Mouse (Mus musculus): ENCODE measurements around the gene Vwa3b.
A peak's percentile ranks its signal among the peaks of the same experiment; 100 is the strongest.

The Vwa3b gene

DNA sequence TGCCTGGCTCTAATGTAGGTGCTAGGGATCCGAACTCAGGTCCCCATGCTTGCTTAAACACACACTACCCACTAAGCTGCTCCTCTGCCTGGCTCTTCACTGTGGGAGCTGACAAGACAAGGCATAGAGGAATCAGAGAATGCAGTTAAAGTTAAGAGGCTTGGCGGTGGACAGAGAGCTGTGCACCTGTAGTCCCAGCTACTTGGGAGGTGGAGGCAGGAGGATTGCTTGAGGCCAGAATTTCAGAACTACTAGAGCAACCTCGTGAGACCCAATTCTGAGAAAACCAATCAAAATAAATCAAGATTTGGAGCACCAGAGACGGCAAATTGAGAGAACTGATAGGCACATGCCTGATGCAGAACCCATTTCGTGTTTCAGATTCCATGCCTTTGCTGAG is 36.7 kb downstream of the Vwa3b start:
- no peak for DNase-seq (ENCODE audit: low spot score in 2 of 2)

- DNase-seq (ENCODE audit: low spot score in 2 of 2) = no peak
These were observed 37.4 kb downstream of the Vwa3b start for GRCm38 (mm10) chr1:37063841-37064240.

- peak; percentile 43 to 68 for DNase-seq (ENCODE audit: low spot score in 2 of 2)
These were observed 39.4 kb downstream of the Vwa3b start for GRCm38 (mm10) chr1:37065658-37066412.

GRCm38 (mm10) chr1:37075759-37076158 is 49.4 kb downstream of the Vwa3b start:
- no peak for DNase-seq (ENCODE audit: low spot score in 2 of 2)

- peak in 1 of 2 experiments; percentile 26 for DNase-seq (ENCODE audit: low spot score in 2 of 2)
These were observed 50.9 kb downstream of the Vwa3b start for GRCm38 (mm10) chr1:37077266-37077665.

DNA sequence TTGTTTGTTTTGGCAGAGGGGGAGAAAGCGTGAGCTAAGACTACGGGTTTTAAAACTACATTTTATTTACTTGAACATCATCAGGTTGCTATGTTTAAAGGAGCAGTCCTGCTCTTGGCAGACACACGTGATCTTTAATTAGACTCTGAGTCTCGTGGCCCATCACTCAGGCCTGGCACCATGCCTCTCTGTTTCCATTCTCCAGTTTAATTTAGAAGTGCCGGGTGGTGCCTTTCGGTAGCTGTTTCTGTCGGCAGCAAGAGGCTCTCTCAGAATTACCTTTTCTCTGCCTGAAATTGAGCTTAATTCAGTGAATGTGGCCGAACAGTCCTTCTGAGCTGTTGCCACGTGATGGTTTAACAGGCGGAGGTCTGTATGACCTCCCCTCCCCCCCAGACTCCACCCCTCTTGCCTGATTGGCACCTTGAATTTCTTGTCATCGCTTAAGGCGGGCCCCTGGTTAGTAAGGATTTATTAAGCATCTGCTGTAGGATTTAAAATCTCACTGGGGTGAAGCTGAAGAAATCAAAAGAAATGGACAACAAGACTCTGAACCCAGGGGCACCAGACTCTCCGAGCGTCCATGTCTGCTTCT is 51.7 kb downstream of the Vwa3b start:
- peak; percentile 61 to 88 for DNase-seq (ENCODE audit: low spot score in 2 of 2)

- no peak for DNase-seq (ENCODE audit: low spot score in 2 of 2)
These were observed 54.0 kb downstream of the Vwa3b start for GRCm38 (mm10) chr1:37080442-37080841.

GRCm38 (mm10) chr1:37081376-37082214 is 55.2 kb downstream of the Vwa3b start:
- DNase-seq (ENCODE audit: low spot score in 2 of 2) = peak in 1 of 2 experiments; percentile 40

DNA sequence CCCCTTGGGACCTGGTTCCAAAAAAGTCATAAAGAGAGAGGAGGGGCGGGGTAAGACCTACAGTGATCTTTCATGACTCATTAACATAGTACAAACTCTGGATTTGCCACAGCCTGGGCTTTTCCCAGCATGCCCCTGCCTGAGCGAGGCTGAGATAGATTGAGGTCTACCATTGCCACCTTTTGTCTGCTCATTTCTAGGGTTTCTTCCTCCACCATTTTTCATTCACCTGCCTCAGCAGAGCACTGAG is 55.7 kb downstream of the Vwa3b start:
- no peak for DNase-seq (ENCODE audit: low spot score in 2 of 2)

GRCm38 (mm10) chr1:37084075-37084474 is 57.7 kb downstream of the Vwa3b start:
- DNase-seq (ENCODE audit: low spot score in 2 of 2) = no peak

DNA sequence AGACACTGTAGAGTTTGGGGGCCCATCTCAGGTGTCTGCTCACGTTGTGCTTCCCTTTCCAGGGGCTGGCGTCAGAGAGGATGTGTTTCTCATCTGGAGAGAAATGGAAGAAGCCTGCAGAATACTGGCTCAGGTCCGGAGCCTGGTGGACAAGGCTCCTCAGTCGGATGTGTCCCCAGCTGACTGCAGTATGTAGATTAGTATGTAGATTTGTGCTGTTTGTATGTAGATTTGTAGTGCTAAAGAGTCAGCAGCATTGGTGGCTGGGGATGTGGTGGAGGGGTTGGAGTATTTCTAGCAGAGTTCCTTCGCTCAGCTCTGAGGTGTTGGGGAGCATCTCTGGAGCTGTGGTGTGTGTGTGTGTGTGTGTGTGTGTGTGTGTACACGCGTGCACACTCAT is 58.8 kb downstream of the Vwa3b start:
- no peak for DNase-seq (ENCODE audit: low spot score in 2 of 2)

GRCm38 (mm10) chr1:37089191-37089590 is 62.8 kb downstream of the Vwa3b start:
- DNase-seq (ENCODE audit: low spot score in 2 of 2) = no peak

- DNase-seq (ENCODE audit: low spot score in 2 of 2) = no peak
These were observed 71.1 kb downstream of the Vwa3b start for GRCm38 (mm10) chr1:37097382-37098093.

GRCm38 (mm10) chr1:37098094-37098555 is 71.7 kb downstream of the Vwa3b start:
- no peak for DNase-seq (ENCODE audit: low spot score in 2 of 2)

DNA sequence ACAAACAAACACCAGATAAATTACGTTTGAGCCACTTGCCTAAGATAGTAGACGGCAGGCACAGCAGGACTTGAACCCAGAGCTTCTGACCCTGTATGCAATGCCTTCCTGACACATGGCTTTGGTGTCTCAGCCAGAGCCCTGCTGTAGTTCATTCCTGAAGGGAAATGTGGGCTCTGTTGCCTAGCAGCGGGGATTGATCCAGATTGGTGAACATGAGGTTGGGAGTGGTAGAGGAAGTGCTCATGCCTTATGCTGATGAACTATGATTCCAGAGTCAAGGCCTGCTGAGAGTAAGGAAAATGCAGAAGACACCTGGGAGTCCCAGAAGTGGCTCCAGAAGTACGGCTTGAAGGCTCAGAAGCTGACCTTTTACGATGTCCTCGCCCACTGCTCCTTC is 74.0 kb downstream of the Vwa3b start:
- DNase-seq (ENCODE audit: low spot score in 2 of 2) = no peak

GRCm38 (mm10) chr1:37101016-37101415 is 74.6 kb downstream of the Vwa3b start:
- DNase-seq (ENCODE audit: low spot score in 2 of 2) = no peak

DNA sequence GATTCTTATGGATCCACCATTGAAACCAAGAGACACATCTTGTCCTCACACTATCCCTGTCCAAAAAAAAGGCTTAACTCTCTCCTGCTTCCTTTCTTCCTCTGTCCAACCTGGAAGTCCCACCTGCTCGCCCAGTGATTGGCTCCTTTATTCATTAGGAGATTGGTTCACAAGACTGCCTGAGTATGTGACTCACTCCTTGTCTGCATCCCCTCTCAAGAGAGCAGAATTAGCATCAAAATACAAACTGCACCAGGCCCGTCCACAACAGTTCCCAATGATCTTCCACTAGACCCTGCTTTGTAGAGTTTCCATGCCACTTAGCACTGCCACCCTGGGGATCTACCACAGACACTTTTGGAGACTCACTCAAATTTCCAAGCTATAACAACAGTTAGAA is 75.3 kb downstream of the Vwa3b start:
- DNase-seq (ENCODE audit: low spot score in 2 of 2) = no peak

DNA sequence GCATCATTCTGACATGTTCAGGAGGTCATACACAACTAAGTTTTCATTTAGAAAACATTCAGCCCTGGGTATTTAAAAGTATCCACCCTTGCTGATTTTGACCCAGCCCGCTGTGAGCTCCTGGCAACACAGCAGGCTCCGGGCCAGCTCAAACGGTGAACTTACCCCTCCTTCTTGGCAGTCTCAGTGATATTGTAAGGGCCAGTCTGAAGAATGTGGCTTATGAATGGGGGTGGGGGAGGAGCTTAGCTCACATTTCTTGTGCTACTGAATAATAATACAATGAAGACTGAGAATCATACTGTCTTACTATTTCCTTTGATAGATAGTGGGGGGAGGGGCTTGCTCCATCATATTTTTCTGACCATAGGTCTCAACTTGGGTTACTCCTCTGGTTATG is 78.8 kb downstream of the Vwa3b start:
- no peak for DNase-seq (ENCODE audit: low spot score in 2 of 2)

DNA sequence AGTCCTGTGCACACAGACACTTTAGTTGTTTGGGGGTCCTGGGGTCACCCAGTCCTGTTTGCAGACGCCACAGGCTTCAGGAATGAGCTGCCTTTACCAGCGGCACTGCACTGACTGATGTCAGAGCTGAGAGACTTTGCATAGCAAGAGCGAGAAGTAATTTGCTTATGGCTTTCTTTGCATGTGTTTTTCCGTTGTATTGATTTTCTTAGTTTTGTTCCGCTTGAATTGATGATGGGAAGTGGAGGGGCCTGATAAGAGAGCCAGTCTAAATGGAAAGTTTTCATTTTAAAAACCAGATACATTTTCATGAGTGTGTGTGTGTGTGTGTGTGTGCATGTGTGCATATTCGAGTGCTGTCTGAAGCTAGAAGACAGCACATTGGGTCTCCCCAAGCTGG is 87.4 kb downstream of the Vwa3b start:
- no peak for DNase-seq (ENCODE audit: low spot score in 2 of 2)

- DNase-seq (ENCODE audit: low spot score in 2 of 2) = no peak
These were observed 89.5 kb downstream of the Vwa3b start for GRCm38 (mm10) chr1:37115847-37116246.

- DNase-seq (ENCODE audit: low spot score in 2 of 2) = no peak
These were observed 90.2 kb downstream of the Vwa3b start for GRCm38 (mm10) chr1:37116574-37116973.

DNA sequence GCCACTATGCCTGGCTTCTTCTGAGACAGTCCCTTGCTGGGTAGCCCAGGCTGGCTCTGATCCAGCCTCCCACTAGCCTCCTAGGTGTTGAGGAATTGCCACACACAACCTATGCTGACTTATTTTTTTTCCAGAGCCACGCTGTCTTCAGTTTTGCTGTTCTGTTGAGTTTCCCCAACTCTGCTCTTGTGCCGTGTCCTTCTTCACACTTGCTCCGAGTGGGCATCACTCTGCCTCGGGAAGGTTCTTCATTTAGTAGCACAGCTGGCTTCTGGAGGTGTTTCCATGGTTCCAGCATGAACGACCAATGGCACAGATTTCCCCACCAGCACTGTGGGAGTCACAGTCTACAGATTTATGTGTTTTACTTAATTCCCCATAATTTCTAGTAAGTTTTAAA is 91.6 kb downstream of the Vwa3b start:
- peak in 1 of 2 experiments; percentile 49 for DNase-seq (ENCODE audit: low spot score in 2 of 2)

All from frontal cortex, postnatal 36 days (tissue).